Mouse (Mus musculus): ENCODE data around the gene Slc29a3. TPM values are rescaled to one million over a fixed set of nuclear protein-coding genes. Genes with fewer than 3 reads are reported as not detected.

Gene Slc29a3
- 8.0 and 8.9 TPM in 2 replicates for polyA plus RNA-seq (2014; fragmentation: Nextera tagmentation; extraction: Ambion mirVana)

DNA sequence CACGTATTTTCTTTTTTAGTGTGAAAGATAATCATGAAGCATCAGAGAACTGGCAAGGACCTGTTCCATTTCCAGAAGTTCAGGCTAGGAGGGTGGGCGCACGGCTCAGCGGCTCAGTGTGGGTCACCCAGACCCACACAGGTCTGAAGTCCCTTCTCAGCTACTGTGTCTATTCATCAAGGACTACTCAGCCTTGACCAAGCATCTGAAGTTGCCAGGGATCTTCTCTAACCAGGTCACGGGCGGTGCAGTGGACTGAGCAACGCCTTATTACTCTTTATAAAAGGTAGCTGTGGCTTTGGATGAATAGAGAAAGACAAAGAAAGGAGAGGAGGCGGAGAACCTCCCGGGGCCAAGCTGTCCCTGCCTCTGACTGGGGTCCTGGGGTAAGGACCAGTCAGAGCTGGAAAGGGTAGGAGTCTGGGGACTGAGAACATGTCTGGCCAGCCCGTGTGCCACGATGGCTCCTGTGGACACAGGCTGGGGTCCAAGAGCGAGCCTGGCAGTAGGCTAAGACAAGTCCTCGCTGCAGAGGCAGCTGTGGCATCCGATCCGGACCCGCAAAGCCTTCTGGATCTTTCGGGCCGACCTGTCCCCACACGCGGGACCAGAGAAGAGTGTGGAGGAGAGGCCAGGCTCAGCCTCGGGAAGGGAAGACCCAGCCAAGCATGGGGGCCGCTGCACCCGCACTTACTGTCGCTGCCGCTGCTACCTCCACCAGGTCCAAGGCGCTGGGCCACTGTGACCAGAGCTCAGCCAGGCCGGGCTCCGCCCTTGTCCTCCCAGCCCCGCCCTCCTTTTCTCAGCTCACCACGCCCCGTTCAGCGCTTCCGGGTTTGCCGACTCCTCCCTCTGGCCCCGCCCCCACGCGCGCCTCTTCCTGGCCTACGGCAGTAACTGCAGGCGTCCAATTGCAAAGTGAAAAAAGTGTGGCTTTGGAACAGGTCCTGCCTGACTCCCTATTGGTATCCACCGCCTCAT lies at the start of gene Slc29a3:
Slc29a3 (minus strand) TSS at position 755 of the 981 bp plus-strand sequence.
- Histone ChIP-seq H3K9ac (ENCODE audit: low read length) (peak within 1 kb of the TSS; percentile 77), H3K9me3 (ENCODE audit: control insufficient read depth, low read length) (no peaks in the 10 kb centered on the region), H3K27ac (ENCODE audit: low read depth, low read length) (0 out of 2 replicates have a peak within 1 kb of the TSS, but pooled peaks have one; percentile 37), H3K4me2 (ENCODE audit: low read depth, low read length, severe bottlenecking) (peak within 1 kb of the TSS; percentile 94), H3K4me3 (ENCODE audit: low read depth, low read length) (peak within 1 kb of the TSS; percentile 51), H3K27me3 (ENCODE audit: control insufficient read depth, insufficient read depth, low read length) (no peaks in the 10 kb centered on the region), H3K4me1 (replicated peaks; ENCODE audit: control insufficient read depth, insufficient read depth, low read length) (peaks cover 3% of the 10 kb centered on the region; the same call in 1 of the 2 replicates), H3K36me3 (ENCODE audit: control insufficient read depth, insufficient read depth, low read length) (no peaks in the 10 kb centered on the region)
- 7% methylated on average over 41 of the region's 41 CpGs for WGBS
- ATAC-seq (replicated peaks; ENCODE audit: low FRiP score) (peak; percentile 94), DNase-seq (ENCODE audit: low spot score) (peak; percentile 99)

DNA sequence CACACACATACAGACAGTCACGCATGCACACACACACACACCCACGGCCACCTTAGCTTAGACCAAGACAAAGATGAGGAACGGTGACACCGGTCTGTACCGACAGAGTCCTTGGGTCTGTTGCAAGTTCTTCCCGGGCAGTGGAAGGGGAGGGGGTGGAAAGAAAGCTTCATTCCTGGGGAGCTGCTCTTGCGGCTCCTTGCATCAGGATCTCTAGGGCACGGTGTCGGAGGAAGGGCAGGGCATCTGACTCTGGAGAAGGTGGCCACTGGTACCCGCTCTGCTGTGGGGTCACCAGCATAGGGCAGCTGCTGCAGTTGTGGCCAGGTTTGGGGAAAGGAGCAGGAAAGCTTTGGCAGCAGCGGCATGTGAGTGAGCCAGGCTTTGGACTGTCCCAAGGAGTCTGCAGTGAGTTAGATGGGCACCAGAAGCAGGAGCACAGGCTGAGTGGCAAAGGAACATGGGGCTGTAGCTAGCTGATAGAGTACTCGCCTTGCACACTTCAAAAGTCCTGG lies 49.4 kb upstream of the Slc29a3 start:
- no peak for ATAC-seq (replicated peaks; ENCODE audit: low FRiP score)
- Histone ChIP-seq H3K27ac (ENCODE audit: low read depth, low read length) (no peak overlapping the region), H3K9ac (ENCODE audit: low read length) (no peak overlapping the region), H3K9me3 (ENCODE audit: control insufficient read depth, low read length) (no peaks in the 10 kb centered on the region), H3K27me3 (ENCODE audit: control insufficient read depth, insufficient read depth, low read length) (no peaks in the 10 kb centered on the region), H3K4me1 (replicated peaks; ENCODE audit: control insufficient read depth, insufficient read depth, low read length) (peaks cover 19% of the 10 kb centered on the region), H3K4me2 (ENCODE audit: low read depth, low read length, severe bottlenecking) (no peak overlapping the region), H3K36me3 (ENCODE audit: control insufficient read depth, insufficient read depth, low read length) (no peaks in the 10 kb centered on the region), H3K4me3 (ENCODE audit: low read depth, low read length) (no peak overlapping the region)
- DNase-seq (ENCODE audit: low spot score) = no peak
- WGBS = 58% methylated on average over 12 of the region's 12 CpGs

DNA sequence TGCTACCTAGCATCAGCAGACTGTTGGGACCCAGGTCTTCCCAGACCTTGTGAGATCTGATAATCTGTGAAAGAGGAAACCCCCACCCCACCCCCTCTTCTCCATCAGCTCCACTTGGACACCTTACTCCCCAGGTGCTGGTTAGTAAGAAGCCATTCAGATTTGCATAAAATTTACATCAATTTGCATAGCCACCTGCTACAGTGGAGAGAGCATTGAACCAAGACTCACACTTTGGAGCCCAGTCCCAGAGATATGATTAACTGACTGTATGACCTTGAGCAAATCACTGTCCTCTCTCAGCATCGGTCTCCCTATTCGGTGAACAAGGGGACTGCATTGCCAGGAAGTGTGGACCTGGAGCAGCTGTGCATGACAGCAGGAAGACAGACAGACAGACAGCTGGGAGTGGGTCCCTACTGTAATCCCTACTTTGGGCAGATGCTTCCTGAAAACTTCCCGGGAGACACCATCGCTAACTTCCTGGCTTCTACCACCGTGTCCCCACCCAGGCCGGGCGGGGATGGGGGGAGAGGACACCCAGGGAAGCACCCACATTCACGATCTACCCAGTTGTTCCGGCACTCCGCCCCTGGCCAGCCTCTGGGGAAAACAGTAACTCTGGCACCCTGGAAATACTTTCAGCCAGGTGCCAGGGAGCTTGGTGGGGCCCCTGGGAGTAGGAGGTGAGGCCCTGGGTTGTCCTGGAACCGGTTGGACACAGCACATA lies 48.7 kb upstream of the Slc29a3 start:
- H3K4me2 ChIP-seq (ENCODE audit: low read depth, low read length, severe bottlenecking) = no peak overlapping the region
- H3K27ac ChIP-seq (ENCODE audit: low read depth, low read length) = no peak overlapping the region
- no peaks in the 10 kb centered on the region for H3K27me3 ChIP-seq (ENCODE audit: control insufficient read depth, insufficient read depth, low read length)
- H3K36me3 ChIP-seq (ENCODE audit: control insufficient read depth, insufficient read depth, low read length) = no peaks in the 10 kb centered on the region
- ATAC-seq (replicated peaks; ENCODE audit: low FRiP score) = no peak
- H3K4me3 ChIP-seq (ENCODE audit: low read depth, low read length) = no peak overlapping the region
- H3K9ac ChIP-seq (ENCODE audit: low read length) = no peak overlapping the region
- DNase-seq (ENCODE audit: low spot score) = no peak
- WGBS = 48% methylated on average over 11 of the region's 11 CpGs
- peaks cover 19% of the 10 kb centered on the region for H3K4me1 ChIP-seq (replicated peaks; ENCODE audit: control insufficient read depth, insufficient read depth, low read length)
- no peaks in the 10 kb centered on the region for H3K9me3 ChIP-seq (ENCODE audit: control insufficient read depth, low read length)

DNA sequence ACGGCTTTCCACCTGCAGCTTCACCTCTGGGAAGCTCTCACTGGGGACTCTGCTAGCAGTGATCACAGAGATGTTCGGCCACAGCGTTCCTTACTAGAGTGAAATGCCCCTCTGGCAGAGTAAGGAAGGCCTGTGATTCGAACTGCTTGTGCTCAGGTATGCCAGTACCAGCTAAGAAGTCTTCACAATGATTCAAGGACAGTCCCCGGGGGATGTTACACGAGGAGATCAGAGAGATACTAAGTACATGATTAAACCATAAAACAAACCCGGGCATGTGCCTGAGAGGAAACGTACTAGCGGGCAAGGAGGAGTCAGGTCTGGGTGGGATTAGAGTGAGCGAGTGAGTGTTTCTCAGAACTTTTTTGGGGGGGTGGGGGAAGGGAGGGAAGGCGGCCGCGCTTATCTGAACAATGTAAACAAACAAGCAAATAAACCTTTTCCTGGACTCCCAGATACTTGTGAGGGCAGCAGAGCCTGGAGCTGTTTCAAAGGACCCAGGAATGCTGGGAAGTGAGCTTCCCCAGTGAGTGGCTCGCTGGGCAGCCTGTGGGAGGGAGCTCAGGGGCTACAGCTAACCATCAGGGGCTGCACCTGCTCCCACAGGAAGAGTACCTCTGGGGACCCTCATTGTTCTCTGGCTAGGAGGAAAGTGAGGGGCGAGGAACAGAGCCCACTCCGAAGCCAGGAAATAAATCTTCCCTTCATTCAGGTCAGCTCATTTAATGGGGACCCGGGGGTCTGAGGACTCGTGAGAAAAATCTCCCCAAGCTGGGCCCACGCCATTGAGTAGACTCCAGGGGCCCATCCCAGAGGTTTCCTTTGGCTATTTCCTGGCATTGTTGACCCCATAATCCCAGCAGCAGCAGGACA lies 47.9 kb upstream of the Slc29a3 start:
- WGBS = 20% methylated on average over 19 of the region's 19 CpGs
- H3K4me3 ChIP-seq (ENCODE audit: low read depth, low read length) = no peak overlapping the region
- no peak overlapping the region for H3K27ac ChIP-seq (ENCODE audit: low read depth, low read length)
- no peak for DNase-seq (ENCODE audit: low spot score)
- H3K4me1 ChIP-seq (replicated peaks; ENCODE audit: control insufficient read depth, insufficient read depth, low read length) = peaks cover 19% of the 10 kb centered on the region
- H3K36me3 ChIP-seq (ENCODE audit: control insufficient read depth, insufficient read depth, low read length) = no peaks in the 10 kb centered on the region
- H3K9ac ChIP-seq (ENCODE audit: low read length) = no peak overlapping the region
- no peak for ATAC-seq (replicated peaks; ENCODE audit: low FRiP score)
- no peaks in the 10 kb centered on the region for H3K27me3 ChIP-seq (ENCODE audit: control insufficient read depth, insufficient read depth, low read length)
- H3K9me3 ChIP-seq (ENCODE audit: control insufficient read depth, low read length) = no peaks in the 10 kb centered on the region
- no peak overlapping the region for H3K4me2 ChIP-seq (ENCODE audit: low read depth, low read length, severe bottlenecking)

DNA sequence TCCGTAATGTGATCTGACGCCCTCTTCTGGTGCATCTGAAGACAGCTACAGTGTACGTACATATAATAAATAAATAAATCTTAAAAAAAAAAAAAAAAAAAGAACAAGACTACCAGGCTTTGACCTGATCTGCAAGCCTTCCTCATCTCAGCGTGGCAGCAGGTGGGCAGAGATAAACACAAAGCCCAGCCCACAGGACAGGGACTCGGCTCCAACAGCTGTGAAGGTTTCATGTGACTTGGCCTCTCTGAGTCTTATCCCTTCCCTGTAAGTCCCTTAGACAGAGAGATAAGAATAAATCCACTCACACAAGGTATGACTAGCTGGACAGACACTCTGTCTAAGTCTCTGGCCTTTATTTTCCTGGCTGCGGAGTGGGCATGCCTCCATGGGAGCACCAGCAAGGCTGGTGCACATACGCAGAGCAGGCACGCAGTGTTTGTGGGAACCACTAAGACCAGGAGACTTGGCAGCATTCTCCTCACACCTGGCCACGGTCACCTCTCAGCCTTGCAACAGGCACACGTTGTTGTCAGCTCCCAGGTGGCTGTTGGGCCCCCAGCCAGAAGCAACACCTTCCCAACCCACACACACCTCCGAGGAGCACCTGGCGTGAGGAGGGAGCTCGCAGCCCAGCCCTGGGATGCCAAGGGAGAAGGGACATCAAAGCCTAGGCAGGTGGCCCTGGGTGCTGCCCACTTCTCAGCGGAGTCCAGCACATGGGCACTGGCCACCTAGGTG lies 45.3 kb upstream of the Slc29a3 start:
- no peaks in the 10 kb centered on the region for H3K9me3 ChIP-seq (ENCODE audit: control insufficient read depth, low read length)
- peaks cover 29% of the 10 kb centered on the region for H3K4me1 ChIP-seq (replicated peaks; ENCODE audit: control insufficient read depth, insufficient read depth, low read length)
- 88% methylated on average over 14 of the region's 14 CpGs for WGBS
- no peaks in the 10 kb centered on the region for H3K27me3 ChIP-seq (ENCODE audit: control insufficient read depth, insufficient read depth, low read length)
- H3K36me3 ChIP-seq (ENCODE audit: control insufficient read depth, insufficient read depth, low read length) = no peaks in the 10 kb centered on the region
- H3K27ac ChIP-seq (ENCODE audit: low read depth, low read length) = no peak overlapping the region
- H3K4me3 ChIP-seq (ENCODE audit: low read depth, low read length) = no peak overlapping the region
- H3K4me2 ChIP-seq (ENCODE audit: low read depth, low read length, severe bottlenecking) = no peak overlapping the region
- no peak overlapping the region for H3K9ac ChIP-seq (ENCODE audit: low read length)
- DNase-seq (ENCODE audit: low spot score) = no peak
- no peak for ATAC-seq (replicated peaks; ENCODE audit: low FRiP score)

DNA sequence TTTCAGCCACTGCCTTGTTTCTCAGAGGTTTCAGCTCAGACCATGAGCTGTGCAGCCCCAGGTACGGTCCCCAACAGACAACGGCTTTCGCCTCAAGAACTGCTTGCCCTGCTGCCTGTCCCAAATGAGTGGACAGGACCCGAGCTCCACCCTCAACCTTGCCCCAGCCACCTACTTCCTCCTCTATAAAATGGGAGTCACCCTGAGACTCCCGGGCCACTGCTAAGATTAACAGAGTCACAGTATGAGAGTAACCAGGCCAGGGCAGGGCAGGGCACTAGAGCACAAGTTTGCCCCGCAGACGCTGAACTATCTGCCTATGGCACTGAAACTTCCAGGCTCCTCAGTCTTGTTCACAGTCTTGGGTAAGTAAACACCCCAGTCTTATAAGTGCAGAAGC lies 43.9 kb upstream of the Slc29a3 start:
- H3K4me2 ChIP-seq (ENCODE audit: low read depth, low read length, severe bottlenecking) = no peak overlapping the region
- no peaks in the 10 kb centered on the region for H3K9me3 ChIP-seq (ENCODE audit: control insufficient read depth, low read length)
- no peaks in the 10 kb centered on the region for H3K36me3 ChIP-seq (ENCODE audit: control insufficient read depth, insufficient read depth, low read length)
- H3K9ac ChIP-seq (ENCODE audit: low read length) = no peak overlapping the region
- WGBS = 86% methylated on average over 7 of the region's 7 CpGs
- peaks cover 33% of the 10 kb centered on the region for H3K4me1 ChIP-seq (replicated peaks; ENCODE audit: control insufficient read depth, insufficient read depth, low read length)
- H3K27me3 ChIP-seq (ENCODE audit: control insufficient read depth, insufficient read depth, low read length) = no peaks in the 10 kb centered on the region
- ATAC-seq (replicated peaks; ENCODE audit: low FRiP score) (no peak), DNase-seq (ENCODE audit: low spot score) (no peak)
- no peak overlapping the region for H3K27ac ChIP-seq (ENCODE audit: low read depth, low read length)
- H3K4me3 ChIP-seq (ENCODE audit: low read depth, low read length) = no peak overlapping the region

DNA sequence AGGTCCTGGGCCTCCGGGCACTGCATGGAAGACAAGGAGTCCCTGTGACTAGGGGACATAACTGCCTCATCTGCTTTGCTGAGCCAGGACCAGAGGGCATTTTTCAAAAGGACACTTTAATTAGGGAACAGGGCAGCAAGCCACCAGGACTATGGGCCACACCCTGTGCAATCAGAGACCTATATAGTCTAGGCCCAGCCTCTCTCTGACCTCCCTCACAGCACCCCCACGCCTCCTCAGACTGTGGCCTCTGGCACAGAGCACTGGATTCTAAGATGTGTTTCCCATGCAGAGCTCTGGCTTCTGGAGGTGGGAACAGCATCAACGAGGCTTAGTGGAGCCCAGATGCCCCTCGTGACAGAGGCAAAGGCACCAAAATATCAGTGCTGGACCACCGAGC lies 43.4 kb upstream of the Slc29a3 start:
- WGBS = 73% methylated on average over 5 of the region's 5 CpGs
- Histone ChIP-seq H3K27ac (ENCODE audit: low read depth, low read length) (no peak overlapping the region), H3K4me1 (replicated peaks; ENCODE audit: control insufficient read depth, insufficient read depth, low read length) (peaks cover 31% of the 10 kb centered on the region)

More for the DNA sequence above, 43.4 kb upstream of the Slc29a3 start:
- ATAC-seq (replicated peaks; ENCODE audit: low FRiP score) (no peak), DNase-seq (ENCODE audit: low spot score) (no peak)
- Histone ChIP-seq H3K27me3 (ENCODE audit: control insufficient read depth, insufficient read depth, low read length) (no peaks in the 10 kb centered on the region), H3K36me3 (ENCODE audit: control insufficient read depth, insufficient read depth, low read length) (no peaks in the 10 kb centered on the region), H3K9ac (ENCODE audit: low read length) (no peak overlapping the region), H3K4me3 (ENCODE audit: low read depth, low read length) (no peak overlapping the region), H3K9me3 (ENCODE audit: control insufficient read depth, low read length) (no peaks in the 10 kb centered on the region), H3K4me2 (ENCODE audit: low read depth, low read length, severe bottlenecking) (no peak overlapping the region)

All from forebrain, embryonic 11.5 days (tissue).